Mouse (Mus musculus) limb, embryonic 11.5 days (tissue): ENCODE measurements at regions not wholly inside any gene's neighbourhood (a gene's known extent, or its start where the extent isn't known, plus 50 kb on each side); places are given as distances from the start of the nearest gene placed in this dataset.

Source experiments
- ATAC-seq: fragments of 200-750 bp; cut with Nextera tagmentation; 2 replicates; pipeline ENCODE4 v1.8.0; 2017; ENCODE audit warnings: low read depth; ENCODE audit not compliant: insufficient number of reproducible peaks, low FRiP score, low TSS enrichment
- DNase-seq: peaks from one replicate; pipeline ENCODE4 v3.0.0-alpha.2; 2015; ENCODE audit warnings: low spot score
- H3K27ac ChIP-seq: fragments of 300-500 bp; sonication (generic); replicated peaks from 2 replicates; pipeline ENCODE4 v1.5.1; 2014; ENCODE audit warnings: low read depth, mild to moderate bottlenecking, low read length
- H3K27me3 ChIP-seq: fragments of 300-500 bp; sonication (generic); 2 replicates; pipeline ENCODE4 v1.6.1; 2014; ENCODE audit warnings: mild to moderate bottlenecking, low read length, mixed read lengths; ENCODE audit not compliant: control insufficient read depth, insufficient read depth
- H3K36me3 ChIP-seq: fragments of 300-500 bp; sonication (generic); 2 replicates; pipeline ENCODE4 v1.6.1; 2014; ENCODE audit warnings: mild to moderate bottlenecking, low read length, moderate library complexity, mixed read lengths; ENCODE audit not compliant: control insufficient read depth, insufficient read depth
- H3K4me1 ChIP-seq: fragments of 300-500 bp; sonication (generic); 2 replicates; pipeline ENCODE4 v1.6.1; 2014; ENCODE audit warnings: low read length, mixed read lengths; ENCODE audit not compliant: control insufficient read depth, insufficient read depth
- H3K4me2 ChIP-seq: fragments of 300-500 bp; sonication (generic); 2 replicates; pipeline ENCODE4 v1.6.1; 2014; ENCODE audit warnings: low read depth, mild to moderate bottlenecking, moderate library complexity; ENCODE audit not compliant: severe bottlenecking
- H3K4me3 ChIP-seq: fragments of 300-500 bp; sonication (generic); 2 replicates; pipeline ENCODE4 v1.5.1; 2014; ENCODE audit warnings: low read depth, low read length
- H3K9ac ChIP-seq: fragments of 300-500 bp; sonication (generic); 2 replicates; pipeline ENCODE4 v1.6.1; 2014; ENCODE audit warnings: mild to moderate bottlenecking, low read length
- H3K9me3 ChIP-seq: fragments of 300-500 bp; sonication (generic); 2 replicates; pipeline ENCODE4 v1.6.1; 2016; ENCODE audit warnings: low read length; ENCODE audit not compliant: control insufficient read depth
- WGBS: fragments of 180-500 bp; shearing (Covaris S2); extraction: QIAGEN DNeasy Blood & Tissue Kit; methylation state at CpG from one replicate; pipeline ENCODE4 v1.1.7; 2014; 5-methylcytosine and 5-hydroxymethylcytosine counted together

DNA sequence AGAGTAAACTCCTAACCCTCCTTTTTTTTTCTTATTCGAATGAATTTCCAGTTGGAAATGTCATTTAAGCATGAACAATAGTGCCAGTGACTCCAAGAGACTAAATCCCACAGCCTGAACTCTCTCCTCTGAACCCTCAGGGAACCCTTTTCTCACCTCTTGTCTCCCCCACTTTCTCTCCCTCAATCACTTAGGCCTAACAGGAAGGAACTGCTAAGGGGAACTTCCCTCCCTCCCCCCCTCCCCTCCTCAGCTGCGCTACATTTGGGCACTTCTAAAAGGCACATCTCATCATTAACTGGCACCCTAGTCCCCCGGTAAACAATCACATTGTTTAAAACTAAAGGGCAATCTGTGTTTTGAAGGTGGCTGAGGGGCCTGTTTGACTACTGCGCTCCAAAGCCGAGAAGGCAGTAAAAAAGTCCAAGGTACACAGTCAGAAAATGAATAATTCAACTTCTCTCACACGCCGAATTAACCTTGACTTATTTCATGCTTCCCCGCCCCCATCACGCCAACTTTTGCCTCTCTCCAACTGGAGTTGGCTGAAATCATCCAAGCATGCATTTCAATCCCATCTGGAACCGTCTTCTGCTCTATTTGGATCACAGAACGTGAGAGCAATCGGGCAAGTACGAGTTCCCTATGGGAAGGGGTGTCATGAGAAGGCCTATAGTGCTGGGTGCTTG is 71.2 kb upstream of the Klf7 start:
- H3K4me2 ChIP-seq: no peak overlapping the region
- no peak overlapping the region for H3K9ac ChIP-seq
- no peak for ATAC-seq
- no peaks in the 10 kb centered on the region for H3K4me1 ChIP-seq
- H3K27ac ChIP-seq: no peak overlapping the region
- WGBS: 60% methylated on average over 13 of the region's 13 CpGs
- H3K27me3 ChIP-seq: no peaks in the 10 kb centered on the region
- DNase-seq: no peak
- no peaks in the 10 kb centered on the region for H3K9me3 ChIP-seq
- no peak overlapping the region for H3K4me3 ChIP-seq
- H3K36me3 ChIP-seq: no peaks in the 10 kb centered on the region

DNA sequence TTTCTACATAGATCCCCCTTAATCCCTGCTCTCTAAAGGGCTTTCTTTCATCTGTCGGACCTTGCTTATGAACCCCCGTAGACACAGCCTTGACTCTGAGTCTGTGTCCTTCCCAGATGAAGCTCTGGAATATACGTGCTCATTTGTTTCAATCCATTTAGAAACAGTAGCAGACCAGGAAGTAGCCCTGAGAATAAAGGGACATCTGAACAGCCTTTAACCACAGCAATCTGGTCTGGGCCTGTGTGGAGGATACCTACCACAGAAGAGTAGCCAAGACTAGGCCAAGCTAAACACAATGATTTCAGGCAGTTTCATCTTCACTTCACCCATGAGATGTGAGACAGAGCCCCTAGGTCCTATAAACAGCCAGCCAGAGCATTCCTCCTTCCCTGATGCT is 70.7 kb upstream of the Klf7 start:
- H3K4me2 ChIP-seq: no peak overlapping the region
- H3K27me3 ChIP-seq: no peaks in the 10 kb centered on the region
- H3K27ac ChIP-seq: no peak overlapping the region
- no peaks in the 10 kb centered on the region for H3K9me3 ChIP-seq
- H3K4me3 ChIP-seq: no peak overlapping the region
- no peaks in the 10 kb centered on the region for H3K36me3 ChIP-seq
- no peak overlapping the region for H3K9ac ChIP-seq
- ATAC-seq (no peak), DNase-seq (no peak)
- 67% methylated on average over 3 of the region's 3 CpGs for WGBS
- no peaks in the 10 kb centered on the region for H3K4me1 ChIP-seq

GRCm38 (mm10) chr1:64191242-64192220 is 69.4 kb upstream of the Klf7 start:
- WGBS: 62% methylated on average over 11 of the region's 11 CpGs
- ATAC-seq (no peak), DNase-seq (no peak)

GRCm38 (mm10) chr1:64190705-64191104 is 68.6 kb upstream of the Klf7 start:
- no peaks in the 10 kb centered on the region for H3K27me3 ChIP-seq
- no peaks in the 10 kb centered on the region for H3K4me1 ChIP-seq
- H3K4me3 ChIP-seq: no peak overlapping the region
- ATAC-seq: no peak
- DNase-seq: no peak
- H3K9ac ChIP-seq: no peak overlapping the region
- H3K4me2 ChIP-seq: no peak overlapping the region
- no peak overlapping the region for H3K27ac ChIP-seq
- WGBS: 86% methylated on average over 4 of the region's 4 CpGs
- no peaks in the 10 kb centered on the region for H3K9me3 ChIP-seq
- no peaks in the 10 kb centered on the region for H3K36me3 ChIP-seq

More at GRCm38 (mm10) chr1:64191242-64192220, 69.4 kb upstream of the Klf7 start:
- Histone ChIP-seq H3K27me3 (no peaks in the 10 kb centered on the region), H3K9ac (no peak overlapping the region), H3K27ac (no peak overlapping the region), H3K4me3 (no peak overlapping the region), H3K4me1 (no peaks in the 10 kb centered on the region), H3K4me2 (no peak overlapping the region), H3K9me3 (no peaks in the 10 kb centered on the region), H3K36me3 (no peaks in the 10 kb centered on the region)

DNA sequence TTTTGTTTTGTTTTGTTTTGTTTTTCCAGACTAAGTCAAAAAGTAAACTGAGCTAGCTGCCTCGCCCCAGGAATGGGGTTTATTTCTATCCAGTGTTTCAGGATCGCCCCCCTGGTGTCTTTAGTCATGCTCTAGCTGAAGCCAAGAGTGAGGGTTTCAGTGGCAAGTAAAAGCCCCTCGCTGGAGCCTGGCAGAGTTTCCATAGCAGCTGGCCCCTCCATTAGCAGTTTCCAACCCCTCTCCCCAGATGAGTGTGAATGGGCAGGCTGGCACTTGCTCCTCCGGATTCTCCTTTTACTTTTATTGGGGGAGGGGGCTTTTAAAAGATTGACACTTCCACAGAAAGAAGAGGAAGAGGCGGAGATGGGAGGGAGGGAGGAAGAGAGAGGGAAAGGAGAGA is 68.0 kb upstream of the Klf7 start:
- H3K27ac ChIP-seq: no peak overlapping the region
- H3K4me3 ChIP-seq: no peak overlapping the region
- no peak for DNase-seq
- no peaks in the 10 kb centered on the region for H3K36me3 ChIP-seq
- no peaks in the 10 kb centered on the region for H3K9me3 ChIP-seq
- ATAC-seq: no peak
- H3K27me3 ChIP-seq: no peaks in the 10 kb centered on the region
- H3K4me1 ChIP-seq: no peaks in the 10 kb centered on the region
- 24% methylated on average over 5 of the region's 5 CpGs for WGBS
- no peak overlapping the region for H3K9ac ChIP-seq
- H3K4me2 ChIP-seq: no peak overlapping the region

DNA sequence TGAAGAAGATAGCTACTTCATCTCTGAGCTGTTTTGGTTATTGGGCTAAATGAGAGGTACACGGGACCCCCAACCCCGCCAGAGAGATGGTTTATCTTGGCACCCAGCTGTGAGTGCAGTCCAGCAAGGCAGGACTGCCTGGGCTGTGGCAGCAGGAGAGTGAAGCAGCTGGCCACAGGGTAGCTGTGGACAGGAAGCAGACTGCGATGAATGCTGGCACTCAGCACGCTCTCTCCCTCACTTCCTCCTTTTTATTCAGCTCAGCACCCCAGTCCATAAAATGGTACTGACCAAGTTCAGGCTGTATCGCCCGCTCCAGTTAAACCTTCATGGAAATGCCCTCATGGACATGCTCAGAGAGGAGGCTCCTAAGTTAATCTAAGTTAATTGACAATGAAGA is 67.4 kb upstream of the Klf7 start:
- WGBS: 31% methylated on average over 6 of the region's 6 CpGs
- H3K4me1 ChIP-seq: no peaks in the 10 kb centered on the region
- DNase-seq: no peak

DNA sequence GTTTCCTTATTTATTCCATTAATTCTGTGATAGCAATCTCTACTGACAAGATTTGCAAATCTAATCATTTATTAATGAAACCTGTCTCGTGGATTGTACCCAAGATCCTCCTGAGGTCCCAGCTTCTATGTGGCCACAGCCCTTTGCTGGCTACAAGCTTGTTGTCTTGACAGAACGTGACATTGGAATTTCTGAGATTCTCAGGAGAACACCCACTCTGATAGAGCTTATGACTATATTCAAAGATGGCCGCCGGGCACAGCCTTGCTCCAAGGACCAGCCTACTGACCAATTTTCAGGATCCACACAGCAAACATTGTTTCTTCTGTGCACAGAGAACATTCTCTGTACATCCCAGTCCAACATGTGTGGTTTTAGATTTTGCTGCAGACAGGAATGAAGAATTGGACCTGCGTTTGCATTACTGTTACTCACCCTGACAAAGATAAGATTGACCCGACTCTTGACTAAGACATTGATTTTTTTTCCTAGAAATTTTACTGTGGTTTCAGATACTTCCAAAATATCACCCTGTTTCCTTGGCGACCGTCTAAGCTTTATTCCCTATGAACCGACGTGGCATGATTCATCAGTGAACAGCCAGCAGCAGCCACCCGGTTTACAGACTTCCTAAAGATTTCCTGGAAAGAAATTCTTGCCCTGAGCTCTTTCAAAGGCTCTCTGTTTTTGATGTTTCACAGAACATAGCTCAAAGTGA is 65.9 kb upstream of the Klf7 start:
- Histone ChIP-seq H3K4me3 (no peak overlapping the region), H3K36me3 (no peaks in the 10 kb centered on the region), H3K9me3 (no peaks in the 10 kb centered on the region), H3K27ac (no peak overlapping the region), H3K27me3 (no peaks in the 10 kb centered on the region), H3K9ac (no peak overlapping the region), H3K4me1 (no peaks in the 10 kb centered on the region), H3K4me2 (no peak overlapping the region)
- DNase-seq: no peak
- ATAC-seq: no peak
- WGBS: 77% methylated on average over 11 of the region's 11 CpGs

More for the DNA sequence above, 67.4 kb upstream of the Klf7 start:
- Histone ChIP-seq H3K27me3 (no peaks in the 10 kb centered on the region), H3K9ac (no peak overlapping the region), H3K9me3 (no peaks in the 10 kb centered on the region), H3K27ac (no peak overlapping the region), H3K36me3 (no peaks in the 10 kb centered on the region), H3K4me3 (no peak overlapping the region), H3K4me2 (no peak overlapping the region)
- ATAC-seq: no peak

- Histone ChIP-seq H3K4me1 (no peaks in the 10 kb centered on the region), H3K4me2 (no peak overlapping the region), H3K9ac (no peak overlapping the region), H3K36me3 (no peaks in the 10 kb centered on the region), H3K27me3 (no peaks in the 10 kb centered on the region), H3K27ac (no peak overlapping the region), H3K9me3 (no peaks in the 10 kb centered on the region), H3K4me3 (no peak overlapping the region)
- ATAC-seq (no peak), DNase-seq (no peak)
- WGBS: 60% methylated on average over 4 of the region's 4 CpGs
Measured at GRCm38 (mm10) chr1:64173708-64174107, 51.6 kb upstream of the Klf7 start.
